10 mouse cellular contexts compared by ENCODE assay signal in genomic region chr7:61982203-61982932, GRCm38 (mm10).
DNase-seq lines count a peak whose midpoint lies in the region; ATAC-seq and TF ChIP-seq lines count a peak whose summit lies in the region.
"Had no signal": no experiment of that assay in that cellular context is flagged by ENCODE, and none has a peak within 500 bp of the region (broad histone marks: within the 10 kb centered on the region; RNA-seq: fewer than 3 reads in every experiment).

No protein-coding gene starts in this region.

- WGBS in hindbrain, embryonic 11.5 days, result 52% methylated on average over 2 of the region's 2 CpGs
- 50% methylated on average over 2 of the region's 2 CpGs for WGBS in hindbrain, embryonic 10.5 days
- 23% methylated on average over 2 of the region's 2 CpGs for WGBS in olfactory bulb, adult 2 months

- H3K4me3 ChIP-seq in hindbrain, embryonic 11.5 days (ENCODE audit: low read depth, low read length), result no peak overlapping the region
- H3K4me3 ChIP-seq in hindbrain, embryonic 10.5 days, result no peak overlapping the region
- H3K4me3 ChIP-seq in olfactory bulb, adult 2 months (ENCODE audit: insufficient read depth, low read depth, low read length), result peak overlapping the region; percentile 44
- H3K4me3 ChIP-seq: embryonic facial prominence, embryonic 15.5 days; liver, embryonic 15.5 days had no signal

- no peak for TF ChIP-seq CTCF in olfactory bulb, adult 2 months (IDR thresholded peaks at IDR 0.05; ENCODE audit: insufficient read depth, low read depth, low read length)

- H3K9ac ChIP-seq in hindbrain, embryonic 11.5 days (ENCODE audit: low read depth, low read length), result no peak overlapping the region
- H3K9ac ChIP-seq: embryonic facial prominence, embryonic 15.5 days; liver, embryonic 15.5 days had no signal

- ATAC-seq in hindbrain, embryonic 11.5 days (ENCODE audit: low FRiP score), result peak; percentile 71

- no peak overlapping the region for H3K4me2 ChIP-seq in hindbrain, embryonic 11.5 days (replicated peaks; ENCODE audit: low read depth, low read length)
- H3K4me2 ChIP-seq: embryonic facial prominence, embryonic 15.5 days; liver, embryonic 15.5 days had no signal

- no peaks in the 10 kb centered on the region for H3K36me3 ChIP-seq in hindbrain, embryonic 11.5 days (ENCODE audit: control insufficient read depth, insufficient read depth, low read length)
- no peaks in the 10 kb centered on the region for H3K36me3 ChIP-seq in hindbrain, embryonic 10.5 days
- H3K36me3 ChIP-seq: embryonic facial prominence, embryonic 15.5 days; liver, embryonic 15.5 days had no signal

- no peak overlapping the region for H3K27ac ChIP-seq in hindbrain, embryonic 11.5 days (ENCODE audit: low read depth, low read length)
- no peak overlapping the region for H3K27ac ChIP-seq in hindbrain, embryonic 10.5 days
- H3K27ac ChIP-seq in olfactory bulb, adult 2 months (ENCODE audit: insufficient read depth, low read depth, low read length), result peak overlapping the region; percentile 73
- H3K27ac ChIP-seq: embryonic facial prominence, embryonic 15.5 days; liver, embryonic 15.5 days had no signal

- no peaks in the 10 kb centered on the region for H3K9me3 ChIP-seq in hindbrain, embryonic 11.5 days (ENCODE audit: control insufficient read depth, low read length)
- H3K9me3 ChIP-seq in hindbrain, embryonic 10.5 days, result peaks cover 4% of the 10 kb centered on the region; the same call in 1 of the 2 replicates
- H3K9me3 ChIP-seq: embryonic facial prominence, embryonic 15.5 days; liver, embryonic 15.5 days had no signal

- peak; percentile 42; the same call in 1 of the 2 replicates for TF ChIP-seq POLR2A in olfactory bulb, adult 2 months (IDR thresholded peaks at IDR 0.05; ENCODE audit: insufficient read depth, low read depth, low read length)

- intact Hi-C loops in left cerebral cortex, postnatal 25 days (cut with DNase I), result no loop called here
- intact Hi-C loops in heart, postnatal 25 days (cut with DNase I), result no loop called here

- no peaks in the 10 kb centered on the region for H3K27me3 ChIP-seq in hindbrain, embryonic 11.5 days (ENCODE audit: control insufficient read depth, insufficient read depth, low read length)
- H3K27me3 ChIP-seq in hindbrain, embryonic 10.5 days (ENCODE audit: insufficient read depth, poor library complexity, severe bottlenecking), result no peaks in the 10 kb centered on the region
- H3K27me3 ChIP-seq: embryonic facial prominence, embryonic 15.5 days; liver, embryonic 15.5 days had no signal

- DNase-seq in hindbrain, embryonic 11.5 days (ENCODE audit: low spot score), result peak; percentile 5
- no peak for DNase-seq in hindbrain, embryonic 10.5 days (ENCODE audit: low spot score)
- DNase-seq in cerebellum, adult 11 months, result peak; percentile 89
- peak; percentile 74 to 86 for DNase-seq in frontal cortex, postnatal 36 days (ENCODE audit: low spot score in 2 of 2)
- DNase-seq in left cerebral cortex, postnatal 25 days (ENCODE audit: low spot score in 2 of 2), result peak; percentile 62 to 92
- DNase-seq in heart, postnatal 25 days (ENCODE audit: low spot score), result no peak
- no peak for DNase-seq in spleen, adult 12 weeks (ENCODE audit: low spot score)

- H3K4me1 ChIP-seq in hindbrain, embryonic 11.5 days (replicated peaks; ENCODE audit: control insufficient read depth, insufficient read depth, low read length), result no peaks in the 10 kb centered on the region
- no peaks in the 10 kb centered on the region for H3K4me1 ChIP-seq in hindbrain, embryonic 10.5 days (replicated peaks)
- no peaks in the 10 kb centered on the region for H3K4me1 ChIP-seq in olfactory bulb, adult 2 months (ENCODE audit: control insufficient read depth, insufficient read depth, low read length)
- H3K4me1 ChIP-seq: embryonic facial prominence, embryonic 15.5 days; liver, embryonic 15.5 days had no signal

Comparison
In these comparisons a context has a peak if more than half of its experiments do, and no peak if none do; other contexts are left out.
1. DNase-seq: peak in hindbrain, embryonic 11.5 days (single experiment), cerebellum, adult 11 months (single experiment), frontal cortex, postnatal 36 days (2 of 2) and left cerebral cortex, postnatal 25 days (2 of 2); none in hindbrain, embryonic 10.5 days (single experiment), heart, postnatal 25 days (single experiment) and spleen, adult 12 weeks (single experiment).